Mouse (Mus musculus) embryonic fibroblast, embryonic 13.5 days (primary cell): ENCODE measurements around the gene Pik3r5.

Experiments used
- CTCF ChIP-seq: IDR thresholded peaks from 2 replicates; pipeline ENCODE4 v1.5.1; 2011; ENCODE audit warnings: mild to moderate bottlenecking, control low read depth, low read length, moderate library complexity, borderline replicate concordance; ENCODE audit not compliant: insufficient read depth
- POLR2A ChIP-seq: IDR thresholded peaks from 2 replicates; pipeline ENCODE4 v1.6.1; 2011; ENCODE audit warnings: low read depth, mild to moderate bottlenecking, control low read depth, low read length, moderate library complexity

DNA sequence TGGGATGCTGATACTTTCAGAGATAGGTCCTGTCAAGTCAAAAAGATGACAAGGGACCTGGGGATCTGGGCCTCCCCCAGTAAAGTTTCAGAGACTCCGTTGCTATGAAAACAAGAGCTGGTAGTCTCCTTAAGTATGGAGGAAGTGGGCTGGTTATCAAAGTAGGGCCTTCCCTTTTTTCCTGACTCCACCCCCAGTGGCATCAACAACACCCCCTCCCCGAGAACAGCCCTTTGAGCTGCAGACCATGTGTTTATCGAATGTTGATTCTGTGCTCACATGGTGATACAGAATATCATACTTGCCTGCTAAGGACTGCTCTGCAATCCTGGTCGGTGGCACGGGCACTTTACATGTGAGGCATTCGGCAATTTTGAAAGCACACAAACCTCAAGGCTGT, 51.3 kb downstream of the Pik3r5 start:
- TF ChIP-seq CTCF (no peak), POLR2A (no peak)
